Mouse (Mus musculus) embryonic facial prominence, embryonic 14.5 days (tissue): ENCODE measurements at regions not wholly inside any gene's neighbourhood (a gene's known extent, or its start where the extent isn't known, plus 50 kb on each side); places are given as distances from the start of the nearest gene placed in this dataset.
A peak's percentile ranks its signal among the peaks of the same experiment; 100 is the strongest.
"Not testable (repeated sequence)": the region's sequence is repeated elsewhere in the genome, so short reads cannot be mapped to it uniquely, and the experiment has no call there.

ENCODE experiments used
- ATAC-seq: fragments of 200-750 bp; cut with Nextera tagmentation; 2 replicates; pipeline ENCODE4 v1.8.0; 2017; ENCODE audit warnings: low read depth, moderate number of reproducible peaks, moderate TSS enrichment
- DNase-seq: peaks from one replicate; pipeline ENCODE4 v3.0.0-alpha.2; 2015; ENCODE audit warnings: low spot score
- H3K27ac ChIP-seq: fragments of 300-500 bp; sonication (generic); replicated peaks from 2 replicates; pipeline ENCODE4 v1.5.1; 2014; ENCODE audit warnings: low read depth, mild to moderate bottlenecking, low read length, moderate library complexity
- H3K27me3 ChIP-seq: fragments of 300-500 bp; sonication (generic); replicated peaks from 2 replicates; pipeline ENCODE4 v1.6.1; 2014; ENCODE audit warnings: low read length; ENCODE audit not compliant: control insufficient read depth, insufficient read depth
- H3K36me3 ChIP-seq: fragments of 300-500 bp; sonication (generic); 2 replicates; pipeline ENCODE4 v1.6.1; 2014; ENCODE audit warnings: low read length, mixed read lengths; ENCODE audit not compliant: control insufficient read depth, insufficient read depth
- H3K4me1 ChIP-seq: fragments of 300-500 bp; sonication (generic); 2 replicates; pipeline ENCODE4 v1.6.1; 2014; ENCODE audit warnings: antibody characterized with exemption, low read length; ENCODE audit not compliant: control insufficient read depth, insufficient read depth
- H3K4me2 ChIP-seq: fragments of 300-500 bp; sonication (generic); 2 replicates; pipeline ENCODE4 v1.6.1; 2014; ENCODE audit warnings: low read depth, mild to moderate bottlenecking, low read length, moderate library complexity, mixed read lengths
- H3K4me3 ChIP-seq: fragments of 300-500 bp; sonication (generic); 2 replicates; pipeline ENCODE4 v1.5.1; 2014; ENCODE audit warnings: low read depth, mild to moderate bottlenecking, low read length
- H3K9ac ChIP-seq: fragments of 300-500 bp; sonication (generic); 2 replicates; pipeline ENCODE4 v1.6.1; 2014; ENCODE audit warnings: low read depth, mild to moderate bottlenecking, low read length, moderate library complexity, mixed read lengths
- H3K9me3 ChIP-seq: fragments of 300-500 bp; sonication (generic); 2 replicates; pipeline ENCODE4 v1.6.1; 2016; ENCODE audit warnings: low read length; ENCODE audit not compliant: control insufficient read depth
- WGBS: fragments of 180-500 bp; shearing (Covaris S2); extraction: QIAGEN DNeasy Blood & Tissue Kit; methylation state at CpG from one replicate; pipeline ENCODE4 v1.1.7; 2014; 5-methylcytosine and 5-hydroxymethylcytosine counted together

GRCm38 (mm10) chrX:19341231-19342007 lies 139.7 kb downstream of the Tex13c3 start:
- ATAC-seq = not testable (repeated sequence)

GRCm38 (mm10) chrX:19313286-19313685 lies 167.8 kb downstream of the Tex13c3 start:
- H3K4me3 ChIP-seq = no peak overlapping the region
- H3K9me3 ChIP-seq = no peaks in the 10 kb centered on the region
- DNase-seq = no peak
- H3K27me3 ChIP-seq = no peaks in the 10 kb centered on the region
- H3K36me3 ChIP-seq = no peaks in the 10 kb centered on the region
- no peak overlapping the region for H3K9ac ChIP-seq
- WGBS = 59% methylated on average over 2 of the region's 2 CpGs
- no peaks in the 10 kb centered on the region for H3K4me1 ChIP-seq
- no peak overlapping the region for H3K4me2 ChIP-seq
- no peak for ATAC-seq
- no peak overlapping the region for H3K27ac ChIP-seq

More at GRCm38 (mm10) chrX:19341231-19342007, 139.7 kb downstream of the Tex13c3 start:
- H3K4me2 ChIP-seq, DNase-seq, H3K9ac ChIP-seq, H3K4me3 ChIP-seq, H3K9me3 ChIP-seq, H3K27ac ChIP-seq, H3K4me1 ChIP-seq, H3K27me3 ChIP-seq, H3K36me3 ChIP-seq: not testable (repeated sequence)
- WGBS = 70% methylated on average over 3 of the region's 3 CpGs

- Histone ChIP-seq H3K36me3 (no peaks in the 10 kb centered on the region), H3K27ac (no peak overlapping the region), H3K9me3 (no peaks in the 10 kb centered on the region), H3K4me1 (no peaks in the 10 kb centered on the region), H3K27me3 (no peaks in the 10 kb centered on the region), H3K4me2 (no peak overlapping the region), H3K9ac (no peak overlapping the region), H3K4me3 (no peak overlapping the region)
- ATAC-seq = no peak
- DNase-seq = no peak
- WGBS = 31% methylated on average over 1 of the region's 1 CpGs
Observed at GRCm38 (mm10) chrX:19311809-19312559, 169.1 kb downstream of the Tex13c3 start.

GRCm38 (mm10) chrX:19311377-19311776 lies 169.7 kb downstream of the Tex13c3 start:
- 34% methylated on average over 1 of the region's 1 CpGs for WGBS

GRCm38 (mm10) chrX:19288171-19288570 lies 192.9 kb downstream of the Tex13c3 start:
- H3K9me3 ChIP-seq = no peaks in the 10 kb centered on the region
- no peak overlapping the region for H3K4me3 ChIP-seq
- H3K27me3 ChIP-seq = no peaks in the 10 kb centered on the region
- H3K36me3 ChIP-seq = no peaks in the 10 kb centered on the region
- no peak overlapping the region for H3K27ac ChIP-seq
- DNase-seq (no peak), ATAC-seq (no peak)
- no peaks in the 10 kb centered on the region for H3K4me1 ChIP-seq
- WGBS = 88% methylated on average over 2 of the region's 2 CpGs
- H3K9ac ChIP-seq = no peak overlapping the region
- H3K4me2 ChIP-seq = no peak overlapping the region

More at GRCm38 (mm10) chrX:19311377-19311776, 169.7 kb downstream of the Tex13c3 start:
- no peak for ATAC-seq
- Histone ChIP-seq H3K9ac (no peak overlapping the region), H3K27me3 (no peaks in the 10 kb centered on the region), H3K36me3 (no peaks in the 10 kb centered on the region), H3K27ac (no peak overlapping the region), H3K9me3 (no peaks in the 10 kb centered on the region), H3K4me2 (no peak overlapping the region), H3K4me3 (no peak overlapping the region), H3K4me1 (no peaks in the 10 kb centered on the region)
- no peak for DNase-seq

- no peak for DNase-seq
- no peaks in the 10 kb centered on the region for H3K9me3 ChIP-seq
- no peaks in the 10 kb centered on the region for H3K4me1 ChIP-seq
- WGBS = 89% methylated on average over 5 of the region's 5 CpGs
- H3K36me3 ChIP-seq = no peaks in the 10 kb centered on the region
- no peak overlapping the region for H3K9ac ChIP-seq
- H3K27me3 ChIP-seq = no peaks in the 10 kb centered on the region
- no peak overlapping the region for H3K4me2 ChIP-seq
- no peak overlapping the region for H3K27ac ChIP-seq
- ATAC-seq = no peak
- no peak overlapping the region for H3K4me3 ChIP-seq
Observed at GRCm38 (mm10) chrX:19286431-19286830, 194.7 kb downstream of the Tex13c3 start.

- DNase-seq (peak; percentile 3), ATAC-seq (no peak)
- no peak overlapping the region for H3K9ac ChIP-seq
- no peaks in the 10 kb centered on the region for H3K9me3 ChIP-seq
- H3K36me3 ChIP-seq = no peaks in the 10 kb centered on the region
- H3K27me3 ChIP-seq = no peaks in the 10 kb centered on the region
- WGBS = 64% methylated on average over 4 of the region's 4 CpGs
- H3K27ac ChIP-seq = no peak overlapping the region
- no peak overlapping the region for H3K4me2 ChIP-seq
- H3K4me1 ChIP-seq = no peaks in the 10 kb centered on the region
- H3K4me3 ChIP-seq = no peak overlapping the region
Observed at GRCm38 (mm10) chrX:19285773-19286172, 195.3 kb downstream of the Tex13c3 start.

GRCm38 (mm10) chrX:19283078-19283477 lies 198.0 kb downstream of the Tex13c3 start:
- no peaks in the 10 kb centered on the region for H3K36me3 ChIP-seq
- H3K4me2 ChIP-seq = no peak overlapping the region
- H3K27me3 ChIP-seq = no peaks in the 10 kb centered on the region
- no peaks in the 10 kb centered on the region for H3K9me3 ChIP-seq
- DNase-seq (no peak), ATAC-seq (no peak)
- H3K9ac ChIP-seq = no peak overlapping the region
- no peaks in the 10 kb centered on the region for H3K4me1 ChIP-seq
- H3K4me3 ChIP-seq = no peak overlapping the region
- H3K27ac ChIP-seq = no peak overlapping the region
- 55% methylated on average over 3 of the region's 3 CpGs for WGBS
